Mouse (Mus musculus) ovary, adult 18-20 months (tissue): ENCODE results near the gene Crmp1.

ENCODE experiments used
- DNase-seq: peaks from one replicate; pipeline ENCODE4 v3.0.0; 2022; ENCODE audit warnings: low spot score, mixed read lengths

The Crmp1 gene

DNA sequence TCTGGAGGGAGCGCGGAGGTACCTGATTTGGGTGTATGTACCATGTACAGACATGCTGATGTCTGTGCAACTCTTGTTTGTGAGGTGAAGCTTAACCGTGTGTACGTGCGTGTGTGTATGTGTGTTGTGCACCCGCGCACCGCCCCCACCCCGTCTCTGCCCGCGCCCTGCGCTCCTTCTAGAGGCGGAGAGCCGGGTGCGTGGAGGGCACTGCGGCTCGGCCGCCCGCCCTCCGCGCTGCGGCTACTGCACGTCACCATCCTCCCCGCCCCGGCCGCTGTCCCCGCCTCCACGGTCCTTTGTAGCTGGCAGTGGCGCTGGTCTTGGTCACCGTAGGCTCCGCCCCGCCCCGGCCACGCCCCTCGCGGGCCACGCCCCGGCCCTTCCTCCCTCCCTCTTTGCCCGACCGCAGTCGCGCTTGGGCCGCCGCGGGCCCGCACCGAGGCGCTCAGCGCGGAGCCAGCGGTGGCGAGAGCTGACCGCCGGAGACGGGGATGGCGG, at the start of gene Crmp1:
TSS of gene Crmp1 (plus strand) at position 290 of the 501 bp plus-strand sequence.
- DNase-seq = no peak

DNA sequence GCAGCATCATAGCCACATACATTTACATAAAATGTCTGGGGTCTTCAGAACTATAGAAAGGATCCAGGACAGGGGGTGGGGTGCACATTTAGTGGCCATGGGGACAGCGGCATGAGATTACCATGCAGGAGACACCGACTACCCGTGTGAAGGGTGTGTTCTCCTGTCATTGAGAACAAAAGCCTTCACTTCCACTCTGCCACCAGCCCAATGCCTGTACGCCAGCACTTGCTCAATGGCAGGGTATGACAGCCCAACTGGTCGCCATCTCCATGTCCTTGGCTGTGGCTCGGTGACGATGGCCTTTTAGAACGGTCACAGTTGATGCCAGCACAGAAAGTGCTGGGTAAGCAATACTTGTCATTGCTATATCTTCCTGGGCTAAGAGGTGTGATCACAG, 45.5 kb upstream of the Crmp1 start:
- no peak for DNase-seq

DNA sequence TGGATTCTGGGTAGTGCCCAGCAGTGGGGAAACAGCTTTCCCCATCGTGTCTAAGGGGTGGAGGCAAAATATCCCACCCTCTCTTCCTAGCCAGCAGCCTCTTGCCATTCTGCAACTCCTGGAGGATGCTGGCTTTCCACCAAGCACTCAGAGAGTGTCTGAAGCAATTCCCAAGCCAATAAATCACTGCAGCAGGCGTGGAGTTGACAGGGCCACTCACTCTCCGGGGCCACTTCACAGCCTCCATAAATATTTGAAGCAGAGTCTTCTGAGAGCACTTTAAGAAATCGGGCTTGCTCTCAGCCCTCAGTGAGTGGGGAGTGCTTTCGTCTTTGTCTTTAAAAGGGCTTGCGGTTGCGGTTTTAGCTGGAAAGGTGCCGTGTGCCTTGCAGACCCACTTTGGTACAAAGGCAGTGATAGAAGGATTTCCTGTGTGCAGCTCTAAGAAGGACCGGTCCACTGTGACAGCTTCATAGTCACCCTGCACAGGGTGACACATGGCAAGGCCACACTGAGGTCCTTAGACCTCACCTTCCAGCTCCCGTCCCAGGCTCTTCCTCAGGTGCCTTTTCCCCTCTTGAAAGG, 45.0 kb upstream of the Crmp1 start:
- DNase-seq = no peak

DNA sequence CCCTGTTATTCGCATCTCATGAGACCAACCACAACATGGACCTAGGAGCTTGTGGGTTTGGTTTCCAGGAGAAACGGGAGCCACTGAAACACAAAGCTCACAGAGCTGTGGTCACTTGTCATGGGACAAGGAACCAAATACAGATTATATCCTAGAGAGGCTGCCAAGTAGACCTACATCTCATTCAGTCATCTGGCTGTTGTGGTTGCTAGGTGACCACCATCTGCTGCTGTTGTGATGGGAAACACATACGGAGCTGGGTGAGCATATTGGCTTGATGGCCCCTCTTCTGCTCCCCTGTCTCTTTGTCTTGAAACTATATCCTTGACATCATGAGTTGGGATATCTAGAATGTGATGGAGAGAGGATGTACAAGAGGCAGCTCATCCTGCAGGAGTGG, 44.3 kb upstream of the Crmp1 start:
- DNase-seq = no peak

DNA sequence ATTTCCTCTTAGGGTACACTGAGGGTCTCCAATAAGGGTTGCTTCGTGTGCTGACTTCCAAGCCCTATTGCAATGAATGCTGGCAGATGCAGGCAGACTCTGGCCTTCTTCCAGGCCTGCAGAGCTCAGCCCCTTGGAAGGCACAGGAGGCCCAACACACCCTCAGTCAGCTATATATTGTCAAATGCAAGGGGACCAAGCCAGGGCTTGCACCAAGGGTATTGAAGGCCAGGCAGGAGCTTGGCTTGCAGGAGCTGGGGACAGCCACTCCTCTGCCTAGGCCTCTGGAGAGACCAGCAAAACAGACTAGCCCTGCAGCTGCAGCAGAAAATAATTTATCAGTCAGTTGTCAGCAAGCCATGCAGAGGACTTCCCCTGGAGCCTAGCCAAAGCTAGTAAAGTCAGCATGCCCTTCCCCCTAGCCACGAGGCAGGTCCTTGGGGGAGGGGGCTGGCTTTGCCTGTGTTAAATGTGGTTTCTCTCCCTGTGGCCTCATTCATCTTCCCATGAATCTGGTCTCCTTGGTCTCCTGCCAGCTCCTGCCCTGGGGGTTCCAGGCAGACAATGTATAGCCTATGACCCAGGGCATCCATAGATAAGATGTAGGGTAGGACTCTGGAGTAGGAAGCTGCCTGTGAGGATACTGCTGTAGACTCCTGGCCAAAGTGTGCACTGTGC, 43.6 kb upstream of the Crmp1 start:
- no peak for DNase-seq

DNA sequence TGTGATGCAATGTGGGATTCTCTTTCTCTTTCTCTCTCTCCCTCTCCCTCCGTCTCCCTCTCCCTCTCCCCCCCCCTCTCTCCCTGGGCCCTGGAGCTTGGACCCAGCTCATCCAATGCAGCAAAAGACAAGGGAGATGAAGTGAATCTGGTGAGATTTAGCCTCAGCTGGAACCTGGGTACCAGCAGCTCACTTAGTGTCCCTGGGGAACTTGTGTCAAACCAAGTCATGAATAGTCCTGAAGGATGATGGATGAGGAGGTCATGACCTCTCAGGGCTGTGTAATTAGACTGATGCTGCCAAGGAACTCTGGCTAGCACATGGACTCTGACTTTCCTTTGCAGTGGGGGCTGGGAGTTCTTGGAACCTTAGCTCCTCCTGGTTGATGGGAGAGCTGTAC, 39.5 kb upstream of the Crmp1 start:
- no peak for DNase-seq

DNA sequence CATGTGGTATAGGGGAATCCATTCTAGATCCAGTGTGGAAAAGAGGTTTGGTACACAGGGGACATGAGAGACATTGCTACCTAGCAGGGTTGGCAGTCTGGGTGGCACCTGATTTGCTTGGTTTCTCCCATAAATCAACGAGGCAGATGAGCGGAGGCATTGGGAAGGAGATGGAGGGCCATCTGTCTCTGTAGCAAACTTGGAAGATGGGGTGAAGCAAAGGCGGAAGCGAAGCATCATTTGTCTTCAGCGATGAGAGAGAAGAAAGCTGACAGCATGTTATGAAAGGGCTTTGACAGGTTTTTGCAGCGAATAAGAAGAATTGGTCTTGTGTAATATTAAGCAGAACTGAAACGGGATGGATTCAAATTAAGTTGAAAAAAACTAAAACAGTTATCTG, 36.9 kb upstream of the Crmp1 start:
- DNase-seq = no peak

DNA sequence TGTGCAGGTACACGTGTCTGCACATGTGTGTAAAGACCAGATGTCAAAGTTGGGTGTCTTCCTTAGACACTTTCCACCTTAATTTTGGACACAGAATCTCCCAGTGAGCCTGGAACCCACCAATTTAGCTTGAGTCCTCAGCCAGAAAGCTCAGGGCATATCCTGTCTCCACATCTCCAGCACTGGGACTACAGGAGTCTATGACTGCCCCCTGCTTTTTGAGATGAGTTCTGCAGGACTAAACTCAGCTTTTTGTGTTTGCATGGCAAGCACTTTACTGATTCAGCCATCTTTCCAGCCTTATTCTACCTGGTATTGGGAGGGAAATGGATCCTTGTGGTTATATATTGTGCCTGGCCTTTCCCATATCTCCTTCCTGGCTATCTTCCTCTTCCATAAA, 36.3 kb upstream of the Crmp1 start:
- DNase-seq = no peak

DNA sequence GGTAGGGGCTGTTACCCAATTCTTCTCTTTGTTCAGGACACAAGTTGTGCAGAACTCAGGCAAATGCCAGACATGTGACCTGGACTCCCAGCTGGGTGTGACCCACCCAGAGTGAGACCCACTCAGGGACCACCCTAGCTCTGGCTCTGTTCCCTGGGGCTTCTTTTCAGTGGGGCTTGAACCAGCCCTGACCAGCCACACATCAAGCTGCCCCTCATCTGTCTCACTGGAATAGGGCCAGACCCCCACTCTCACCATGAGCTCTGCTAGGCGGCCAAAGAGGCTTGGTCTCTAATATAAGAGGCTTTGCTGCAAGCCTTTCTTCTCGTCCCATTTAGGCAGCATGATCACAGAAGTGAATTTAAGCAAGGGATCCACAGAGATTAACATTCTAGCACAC, 35.4 kb upstream of the Crmp1 start:
- no peak for DNase-seq

DNA sequence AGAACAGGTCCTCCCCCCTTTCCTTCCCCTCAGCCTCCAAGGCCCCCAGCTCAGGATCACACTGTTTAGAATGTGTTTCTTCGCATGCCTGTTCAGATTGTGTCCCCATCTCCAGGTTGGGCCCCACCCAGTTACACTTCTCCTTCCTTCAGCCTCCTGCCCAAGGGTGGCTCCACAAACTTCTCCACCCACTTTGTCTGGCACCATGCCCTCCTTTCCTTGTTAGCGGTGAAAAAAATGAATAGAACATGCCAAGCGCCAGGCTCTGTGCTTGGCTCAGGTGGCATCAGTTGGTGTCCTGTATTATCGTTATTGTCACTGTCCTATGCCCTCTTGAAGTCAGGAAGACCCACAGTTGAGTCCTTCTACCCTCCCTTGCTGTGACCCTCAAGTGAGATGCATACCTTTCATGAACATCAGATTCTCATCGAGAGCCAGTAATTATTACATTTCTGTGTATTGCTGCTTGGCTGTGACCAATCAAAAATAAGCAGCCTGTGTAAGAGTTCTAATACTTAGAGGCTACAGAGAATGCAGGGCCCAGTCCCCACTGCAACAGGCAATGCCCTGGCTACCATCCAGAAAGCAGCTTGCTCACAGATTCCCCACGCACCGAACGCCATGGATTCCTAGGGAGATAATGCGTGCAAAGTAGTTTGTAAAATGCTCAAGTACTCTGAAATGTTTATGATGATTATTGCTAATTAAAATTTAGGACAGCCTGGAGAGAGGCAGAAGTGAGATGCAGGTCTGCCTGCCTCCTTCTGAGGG, 28.6 kb upstream of the Crmp1 start:
- DNase-seq = no peak

DNA sequence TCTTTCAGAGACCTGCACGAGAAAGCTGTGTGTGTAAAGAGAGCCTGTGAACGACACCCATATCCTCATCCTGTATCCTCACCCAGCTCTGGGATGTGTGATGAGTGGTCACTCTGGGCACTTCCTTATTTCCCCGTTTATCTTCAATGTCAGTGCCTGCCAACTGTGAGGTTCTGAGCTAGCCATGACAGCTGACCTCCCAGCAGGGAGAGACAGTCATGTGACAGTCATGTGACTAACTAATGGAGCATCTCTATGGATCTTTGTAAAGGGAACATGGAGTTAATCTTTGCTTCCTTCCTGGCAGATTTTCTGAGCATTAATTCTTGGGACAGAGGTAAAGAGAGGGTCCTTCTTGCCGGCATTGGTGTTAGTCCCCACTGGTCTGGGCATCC, 28.0 kb upstream of the Crmp1 start:
- DNase-seq = no peak

DNA sequence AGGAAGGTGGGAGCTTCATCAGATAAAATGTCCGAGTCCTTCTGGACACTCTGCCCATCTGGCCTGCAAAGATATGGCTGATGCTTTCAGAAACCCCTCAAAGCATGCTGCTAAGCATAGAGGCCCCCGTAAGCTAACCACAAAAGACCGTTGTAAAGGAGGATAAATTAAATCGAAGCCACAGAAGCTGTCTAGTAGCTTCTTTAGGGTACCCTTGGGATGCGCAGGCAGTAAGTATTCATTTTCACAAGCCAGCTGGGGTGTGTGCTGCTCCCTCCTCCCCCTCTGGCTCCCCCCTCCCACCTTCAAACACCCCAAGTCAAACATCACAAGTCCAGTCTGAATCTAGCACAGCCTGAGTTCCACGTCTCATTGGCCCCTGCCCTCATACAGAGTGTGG, 27.1 kb upstream of the Crmp1 start:
- no peak for DNase-seq

DNA sequence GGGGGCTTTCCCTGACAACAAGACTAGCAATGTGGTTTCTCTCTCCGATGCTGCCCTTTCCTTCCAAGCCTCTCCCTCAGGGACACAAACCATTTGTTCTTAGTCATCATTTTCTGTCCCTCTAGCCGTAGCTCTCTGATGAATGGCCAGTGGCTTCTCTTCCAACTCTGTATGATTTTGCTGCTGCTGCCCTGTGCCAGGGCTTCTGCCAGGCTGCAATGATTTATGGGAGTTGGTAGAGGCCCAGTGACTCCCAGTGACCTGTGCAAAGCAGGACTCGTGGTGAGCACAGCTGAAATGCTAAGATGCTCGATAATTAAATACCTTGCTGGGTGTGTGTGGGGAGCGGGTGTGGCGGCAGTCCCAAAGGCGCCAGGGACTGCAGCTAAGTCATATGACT, 26.5 kb upstream of the Crmp1 start:
- DNase-seq = no peak

DNA sequence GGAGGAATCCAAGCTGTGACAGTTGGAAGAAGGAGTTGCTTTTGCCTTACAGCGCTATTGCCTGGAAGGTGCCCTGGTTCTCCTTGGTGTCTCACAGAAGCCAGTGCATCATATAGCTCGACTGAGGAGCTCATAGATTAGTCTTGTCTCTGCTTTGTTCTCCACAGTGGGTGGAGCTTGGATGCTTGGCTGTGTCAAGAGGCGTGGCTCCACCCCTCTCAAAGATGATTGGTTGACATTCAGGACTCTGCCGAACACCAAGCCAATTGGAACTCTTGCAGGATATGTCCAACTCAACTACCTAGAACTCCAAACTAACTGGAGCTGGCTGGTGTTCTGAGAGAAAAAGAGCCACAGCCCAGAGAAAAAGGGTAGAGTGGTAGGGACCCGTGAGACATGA, 22.1 kb upstream of the Crmp1 start:
- DNase-seq = no peak

DNA sequence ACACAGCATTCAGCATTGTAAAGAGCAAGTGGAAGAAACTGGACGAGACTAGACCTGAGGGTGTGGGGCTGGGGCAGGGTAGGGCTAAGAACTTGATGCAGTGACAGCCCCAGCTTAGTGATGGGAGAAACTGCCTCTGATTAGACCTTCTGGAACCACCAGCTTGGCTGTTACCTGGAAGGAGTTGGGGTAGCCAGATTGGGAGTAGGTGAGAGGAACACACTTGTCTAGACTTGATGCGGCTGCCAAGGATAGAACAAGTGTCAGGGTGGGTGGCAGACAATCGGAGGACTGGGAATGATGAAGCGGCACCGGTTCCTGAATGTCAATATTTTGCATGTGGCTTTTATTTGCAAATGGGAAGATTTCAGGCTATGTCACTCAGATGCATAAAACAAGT, 21.2 kb upstream of the Crmp1 start:
- DNase-seq = no peak

DNA sequence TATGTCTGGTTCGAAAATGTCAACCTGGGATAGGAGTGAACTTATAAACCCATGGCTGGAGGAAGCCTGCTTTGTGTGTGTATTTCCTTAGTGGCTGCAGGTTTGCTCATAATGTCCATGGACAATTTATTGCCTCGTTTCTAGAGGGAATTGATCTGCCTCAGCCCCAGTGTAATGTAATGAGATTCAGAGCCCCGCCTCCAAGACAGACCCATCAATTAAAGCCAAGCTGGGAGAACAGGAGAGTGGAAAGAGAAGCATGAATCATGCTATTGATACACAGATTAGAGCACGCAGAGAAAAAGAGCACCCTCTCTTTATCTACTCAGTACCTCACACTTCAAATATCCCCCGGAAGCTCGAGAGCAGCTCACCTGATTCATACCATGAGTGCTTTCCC, 20.2 kb upstream of the Crmp1 start:
- DNase-seq = no peak

DNA sequence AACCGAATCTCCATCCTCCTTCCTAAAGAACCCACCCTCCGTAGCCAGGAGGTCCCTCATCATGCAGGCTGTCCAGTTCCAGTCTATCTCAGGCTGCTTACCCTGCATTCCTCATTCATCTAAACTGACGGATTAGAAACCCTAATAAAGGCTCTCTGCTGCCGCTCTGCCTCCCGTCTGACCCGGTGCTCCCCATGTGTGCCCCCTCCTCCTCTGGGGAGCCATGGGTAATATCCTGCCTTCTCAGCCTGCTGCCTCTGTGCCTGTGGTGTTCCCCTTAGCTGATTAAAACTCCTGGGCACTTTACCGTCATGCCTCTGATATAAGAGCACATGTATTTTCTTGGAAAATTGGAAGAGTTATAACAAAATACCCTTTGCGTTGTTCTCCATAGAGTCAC, 19.4 kb upstream of the Crmp1 start:
- no peak for DNase-seq

DNA sequence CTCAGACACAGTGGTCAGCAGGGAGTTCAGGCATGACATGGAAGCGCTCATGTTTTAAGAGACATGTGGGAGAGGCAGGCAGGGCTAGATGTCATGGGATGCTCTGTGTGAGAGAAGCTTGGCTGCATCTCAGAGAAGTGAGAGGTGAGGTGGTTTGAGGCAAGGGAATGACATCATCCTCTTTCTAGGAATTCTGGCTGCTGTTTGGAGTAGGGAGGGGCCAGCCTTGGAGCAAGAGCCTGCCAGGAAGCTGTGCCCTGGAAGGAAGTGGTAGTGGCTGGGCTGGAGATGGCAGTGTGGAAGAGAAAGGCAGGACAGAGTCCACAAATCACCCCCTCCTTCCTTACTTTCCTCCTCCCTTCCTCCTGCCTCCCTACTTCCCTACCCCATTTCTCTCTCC, 16.0 kb upstream of the Crmp1 start:
- DNase-seq = no peak

DNA sequence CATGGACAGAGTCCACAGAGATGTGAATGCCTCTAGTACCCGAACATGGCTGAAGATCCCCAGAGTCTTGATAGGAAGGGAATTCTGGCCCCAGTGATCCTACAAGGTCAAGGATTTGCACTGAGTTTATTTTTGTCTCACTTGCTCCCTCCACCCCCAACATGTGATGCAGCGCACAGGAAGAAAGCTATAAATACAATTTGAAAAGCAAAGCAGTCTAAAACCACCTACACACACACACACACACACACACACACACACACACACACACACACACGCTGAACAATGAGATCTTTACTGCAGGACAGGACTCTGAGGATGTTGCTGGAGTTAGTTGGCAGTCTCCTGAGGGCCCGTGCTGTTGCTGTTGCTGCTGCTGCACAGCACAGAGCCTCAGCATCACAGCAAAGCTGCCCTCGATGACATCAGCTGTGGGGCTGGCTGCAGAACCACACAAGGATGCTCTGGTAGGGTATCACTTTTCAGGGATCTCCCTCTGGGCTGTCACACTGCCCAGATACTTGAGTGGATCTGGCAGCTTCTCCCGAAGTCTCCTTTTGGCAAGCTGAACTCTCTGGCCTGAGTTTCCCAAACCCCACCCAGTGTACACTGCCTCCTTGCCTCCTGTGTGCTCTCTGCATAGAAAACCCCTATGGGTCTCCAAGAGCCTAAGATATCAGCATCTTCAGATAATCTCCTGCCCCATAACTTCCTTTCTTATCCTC, 13.6 kb upstream of the Crmp1 start:
- DNase-seq = no peak

DNA sequence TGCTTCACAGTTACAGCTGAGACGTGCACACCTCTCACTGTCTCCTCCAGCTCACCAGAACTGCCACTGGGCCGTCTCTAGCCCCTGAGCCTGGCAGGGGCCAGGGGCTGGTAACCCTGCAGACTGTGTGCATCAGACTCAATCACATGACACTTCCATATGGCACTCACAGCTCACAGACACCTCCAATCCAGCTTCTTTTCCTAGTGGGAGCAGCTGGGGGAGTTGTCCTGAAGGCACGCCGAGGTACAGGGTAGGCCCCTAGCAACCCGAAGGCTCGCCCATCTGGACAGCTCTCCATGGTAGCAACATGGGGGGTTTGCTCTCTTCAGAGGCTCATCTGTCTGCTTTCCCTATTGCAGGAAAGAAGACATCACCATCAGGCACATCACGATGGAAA, 12.8 kb upstream of the Crmp1 start:
- DNase-seq = no peak

DNA sequence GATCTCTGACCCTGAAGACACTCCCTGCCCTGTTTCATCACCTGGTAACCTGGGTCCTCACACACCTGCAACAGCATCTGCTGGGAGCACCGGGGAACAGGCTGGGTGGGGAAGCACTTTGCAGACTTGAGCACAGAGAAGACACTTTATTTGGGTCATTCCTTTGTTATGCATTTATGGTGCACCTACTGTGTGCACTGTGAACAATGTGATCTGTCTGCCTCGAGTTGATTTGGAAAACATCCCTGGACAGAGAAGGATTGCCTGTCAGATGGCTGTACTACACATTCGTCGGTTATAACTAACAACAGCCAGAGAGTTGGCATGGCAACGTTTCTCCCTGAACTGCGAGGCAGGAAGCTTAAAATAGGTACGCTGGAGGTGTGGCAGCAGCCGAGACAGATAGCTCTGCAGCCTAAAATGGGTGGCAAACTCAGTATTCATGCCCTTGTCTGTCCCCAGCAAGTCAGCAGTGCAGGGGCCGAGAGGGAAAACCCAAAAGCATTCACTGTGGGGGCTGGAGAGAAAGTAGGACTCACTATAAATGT, 8.7 kb upstream of the Crmp1 start:
- no peak for DNase-seq

DNA sequence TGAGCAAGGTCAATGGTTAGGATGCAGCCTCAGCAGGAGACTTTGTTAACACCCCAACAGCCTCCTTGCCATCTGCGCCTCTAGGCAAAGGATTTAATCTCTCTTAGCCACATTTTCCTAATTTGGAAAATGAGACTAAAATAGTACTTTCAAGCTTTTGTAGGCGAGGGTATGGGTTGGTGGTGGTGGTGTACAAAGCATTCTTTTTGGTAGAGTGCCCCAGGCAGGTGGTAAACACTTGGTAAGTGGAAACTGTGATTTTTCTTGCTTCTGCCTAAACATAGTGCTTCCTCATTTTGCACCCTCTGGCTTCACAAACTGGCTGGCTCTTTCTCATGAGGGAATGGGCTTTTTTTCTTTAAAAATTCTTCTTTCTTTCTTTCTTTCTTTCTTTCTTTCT, 3.1 kb upstream of the Crmp1 start:
- DNase-seq = no peak
